Mouse (Mus musculus) T-helper 2 cell (primary cell): Measurements from ENCODE around the gene Zfyve1.

ENCODE experiments used
- in situ Hi-C: fragments of 300-600 bp; cut with MboI, MseI; formaldehyde crosslinking; loops from one replicate; pipeline ENCODE4 v1.15.1; 2025; ENCODE audit warnings: high pct_unique_total_duplicates

The Zfyve1 gene

DNA sequence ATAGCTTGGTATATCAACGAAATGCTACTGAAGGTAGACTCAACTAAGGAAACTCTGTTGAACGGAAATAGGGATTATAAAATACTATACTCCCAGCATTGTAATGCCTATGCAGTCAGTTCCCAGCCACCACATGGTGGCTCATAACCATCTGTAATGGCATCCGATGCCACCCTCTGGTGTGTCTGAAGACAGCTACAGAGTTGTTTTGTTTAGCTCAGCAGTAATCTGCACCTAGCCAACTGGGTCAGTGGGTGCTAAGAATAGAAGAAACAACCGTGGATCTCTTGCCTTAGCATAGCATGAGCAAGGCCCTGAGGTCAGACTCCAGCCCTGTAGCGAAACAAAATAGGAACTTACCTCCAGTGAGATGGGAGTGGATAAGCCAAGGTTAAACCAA lies 72.7 kb downstream of the Zfyve1 start:
- in situ Hi-C loops = no loop called here

DNA sequence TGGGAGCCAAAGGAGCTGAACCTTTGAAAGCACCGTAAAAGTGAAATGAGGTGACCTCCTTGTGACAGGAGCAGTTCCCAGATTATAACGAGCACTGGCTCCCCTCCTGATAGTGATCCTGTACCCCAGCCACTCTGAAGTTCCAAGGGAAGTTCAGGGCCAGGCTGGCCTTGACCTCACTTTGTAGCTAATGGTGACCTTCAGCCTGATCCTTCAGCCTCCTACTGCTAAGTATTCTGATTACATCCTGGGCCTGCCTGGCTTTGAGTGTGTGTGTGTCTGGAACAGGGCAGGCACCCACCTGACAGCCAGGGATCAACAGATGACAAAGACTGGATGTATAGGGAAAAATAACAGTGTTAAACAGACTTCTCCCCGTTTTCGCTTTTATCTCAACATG lies 73.1 kb downstream of the Zfyve1 start:
- in situ Hi-C loops = no loop called here

DNA sequence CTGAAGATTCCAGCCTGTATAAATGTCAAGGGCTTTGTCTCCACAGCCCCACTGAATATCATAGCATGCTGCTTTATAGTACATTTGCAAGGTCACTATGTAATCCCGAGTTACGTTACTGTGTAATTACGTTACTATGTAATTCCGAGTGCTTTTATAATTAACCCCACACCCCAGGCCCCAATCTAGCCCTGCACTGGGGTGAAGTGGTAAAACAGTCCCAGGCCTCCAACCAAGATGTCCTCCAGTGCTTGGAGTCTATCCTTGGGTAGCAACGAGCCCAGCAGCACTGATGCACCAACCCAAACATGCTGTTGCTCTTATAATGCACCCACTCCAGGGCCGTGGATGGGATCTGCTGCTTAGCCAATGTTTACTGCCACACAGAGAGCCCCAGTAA lies 74.0 kb downstream of the Zfyve1 start:
- in situ Hi-C loops = no loop called here

DNA sequence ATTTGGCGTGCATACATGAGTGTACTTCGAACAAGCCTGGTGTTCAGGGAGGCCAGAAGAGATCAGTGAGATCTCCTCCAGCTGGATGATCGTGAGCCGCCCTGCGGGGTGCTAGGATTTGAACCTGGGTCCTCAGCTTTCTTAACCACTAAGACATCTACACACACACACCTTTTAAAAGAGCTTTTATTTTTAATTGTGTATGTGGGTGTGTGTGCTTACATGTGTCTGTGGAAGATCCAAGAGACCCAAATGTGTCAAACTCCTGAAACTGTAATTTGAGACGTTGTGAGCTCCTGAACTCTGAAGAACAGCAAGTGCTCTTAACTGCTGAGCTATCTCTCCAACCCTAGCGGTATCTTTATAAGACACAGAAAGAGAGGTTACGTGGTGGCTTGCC lies 75.9 kb downstream of the Zfyve1 start:
- in situ Hi-C loops = no loop called here

DNA sequence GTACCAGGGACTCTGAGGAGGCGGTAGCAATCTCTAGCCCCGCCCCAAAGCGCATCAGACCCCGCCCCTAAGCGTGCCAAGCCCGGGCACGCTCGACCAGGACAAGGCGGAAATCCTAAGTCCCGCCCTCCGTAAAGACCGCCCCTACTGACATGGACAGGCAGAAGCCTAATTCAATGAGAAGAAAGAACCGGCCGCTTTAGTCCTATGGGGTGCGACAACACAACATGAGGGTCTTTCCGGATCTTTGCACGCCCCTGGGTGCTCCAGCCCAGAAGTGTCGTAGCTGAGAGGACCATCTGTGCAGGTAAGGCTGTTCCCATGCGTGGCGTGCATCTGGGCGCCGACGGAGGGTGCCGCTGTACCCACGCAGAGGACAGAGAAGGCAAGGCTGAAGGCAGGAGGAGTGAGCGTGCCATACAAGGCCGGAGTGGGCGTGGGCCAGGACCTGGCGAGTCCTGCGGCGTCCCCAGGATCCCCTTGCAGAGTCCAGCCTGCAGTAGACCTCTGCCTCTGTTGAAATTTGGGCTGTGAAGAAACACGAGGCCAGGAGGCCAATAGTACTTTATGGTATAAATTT lies 76.6 kb downstream of the Zfyve1 start, which contains the start of gene Dcaf4:
TSS of gene Dcaf4 (plus strand) at position 156 of the 580 bp plus-strand sequence.
- in situ Hi-C loops = no loop called here

DNA sequence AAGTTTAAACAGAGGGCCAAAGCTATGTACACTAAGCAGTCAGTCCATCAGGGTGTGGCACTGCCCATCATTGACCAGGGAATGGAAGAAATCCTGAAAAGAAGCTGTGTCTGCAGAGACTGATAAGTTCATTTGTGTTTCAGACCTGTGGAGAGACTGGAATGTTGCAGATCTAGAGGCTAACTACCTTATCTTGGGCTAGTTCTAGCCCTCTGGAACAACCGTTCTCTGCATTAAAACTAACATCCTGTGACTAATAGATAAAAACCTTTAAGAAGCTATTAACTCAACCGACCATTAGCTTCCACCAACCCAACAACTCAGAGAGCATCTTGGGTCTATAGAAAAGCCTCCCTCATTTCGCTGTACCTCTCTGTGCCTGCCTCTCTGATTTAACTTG lies 79.4 kb downstream of the Zfyve1 start:
- in situ Hi-C loops = no loop called here

DNA sequence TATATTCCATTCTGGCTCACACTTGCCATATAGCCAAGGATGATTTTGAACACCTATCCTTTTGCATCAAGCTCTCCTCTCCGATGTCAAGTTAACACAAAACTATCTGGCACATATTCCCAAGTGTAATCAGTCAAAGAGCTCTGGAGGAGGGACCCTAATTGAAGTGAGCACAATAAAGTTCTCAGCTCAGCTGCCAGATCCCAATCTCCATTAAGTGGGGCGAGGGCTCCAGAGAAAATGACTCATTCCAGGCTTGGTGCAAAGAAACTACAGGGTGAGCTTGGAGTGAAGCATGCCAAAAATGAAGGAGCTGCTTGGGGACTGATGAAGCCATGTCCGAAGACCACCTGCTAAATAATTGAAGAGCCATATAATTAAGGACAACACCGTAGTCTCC lies 82.8 kb downstream of the Zfyve1 start:
- in situ Hi-C loops = no loop called here

DNA sequence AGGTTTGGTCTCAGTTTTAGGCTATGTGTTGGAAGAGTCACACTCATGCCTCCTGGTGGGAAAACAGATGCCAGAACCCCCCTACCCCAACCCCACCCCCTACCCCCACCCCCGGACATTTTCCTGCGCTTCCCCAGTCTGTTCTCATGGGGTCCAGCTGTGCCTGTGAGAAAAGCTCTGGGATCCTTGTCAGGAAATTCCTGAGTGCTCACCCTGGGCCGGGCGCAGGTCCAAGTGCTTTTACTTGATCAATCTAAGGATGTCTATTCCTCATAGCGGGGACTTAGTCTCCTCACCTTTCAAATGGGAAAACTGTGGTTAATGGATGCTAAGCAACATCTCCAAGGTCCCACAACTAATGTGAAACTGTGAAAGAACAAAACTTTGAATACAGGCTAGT lies 83.8 kb downstream of the Zfyve1 start:
- in situ Hi-C loops = no loop called here

DNA sequence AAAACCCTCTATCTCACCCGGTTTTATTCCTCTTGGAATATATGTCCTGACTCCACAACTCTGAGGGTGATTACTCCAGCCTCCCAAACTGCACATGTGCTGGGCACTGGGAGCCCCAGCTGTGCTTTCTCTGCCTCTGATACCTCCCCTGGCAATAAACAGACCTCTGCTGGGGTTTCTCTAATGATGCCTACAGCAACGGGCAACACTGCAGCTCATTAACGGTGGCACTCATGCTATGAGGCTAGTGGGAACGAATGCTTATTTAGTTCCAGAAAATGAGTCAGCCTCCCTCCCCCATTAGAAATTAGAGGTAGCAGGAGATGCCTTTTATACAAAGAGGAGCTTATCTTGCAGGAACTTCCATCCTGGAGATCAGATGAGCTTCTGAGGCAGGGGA lies 84.2 kb downstream of the Zfyve1 start:
- in situ Hi-C loops = no loop called here

DNA sequence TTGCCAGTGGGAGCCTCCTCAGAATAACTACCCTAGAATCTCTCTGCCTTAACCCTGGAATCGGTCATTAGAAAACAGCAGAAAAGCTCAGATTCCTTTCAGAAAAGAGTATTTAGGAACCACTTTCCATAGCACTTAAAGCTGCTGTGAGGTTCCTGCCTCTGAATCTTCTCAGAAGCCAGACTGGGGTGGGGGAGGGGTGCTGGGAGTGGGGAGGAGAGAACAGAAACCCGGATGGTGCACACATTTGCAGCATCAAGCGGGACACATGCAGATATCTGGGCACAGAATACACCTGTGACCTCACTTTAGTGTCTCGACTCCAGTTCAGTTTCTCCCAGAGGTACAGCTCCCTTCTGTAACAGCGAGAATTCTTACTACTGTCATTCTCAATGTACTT lies 86.4 kb downstream of the Zfyve1 start:
- in situ Hi-C loops = no loop called here

DNA sequence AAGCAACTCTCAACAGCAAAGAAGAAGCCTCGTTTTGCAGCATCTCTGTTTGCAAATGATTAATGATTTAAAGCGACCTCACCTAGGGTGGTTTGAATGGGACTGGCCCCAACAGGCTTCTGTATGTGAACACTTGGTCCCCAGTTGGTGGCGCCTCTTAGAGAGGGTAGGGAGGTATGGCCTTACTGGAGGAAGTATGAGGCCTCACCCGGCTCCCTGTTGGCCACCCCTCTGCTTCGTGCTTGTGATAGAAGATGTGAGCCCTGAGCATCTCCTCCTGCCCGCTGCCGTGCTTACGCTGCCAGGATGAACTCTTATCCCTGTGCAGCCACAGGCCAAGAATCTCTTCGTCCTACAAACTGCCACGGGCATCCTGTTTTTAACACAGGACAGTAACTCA lies 90.5 kb downstream of the Zfyve1 start:
- in situ Hi-C loops = no loop called here

DNA sequence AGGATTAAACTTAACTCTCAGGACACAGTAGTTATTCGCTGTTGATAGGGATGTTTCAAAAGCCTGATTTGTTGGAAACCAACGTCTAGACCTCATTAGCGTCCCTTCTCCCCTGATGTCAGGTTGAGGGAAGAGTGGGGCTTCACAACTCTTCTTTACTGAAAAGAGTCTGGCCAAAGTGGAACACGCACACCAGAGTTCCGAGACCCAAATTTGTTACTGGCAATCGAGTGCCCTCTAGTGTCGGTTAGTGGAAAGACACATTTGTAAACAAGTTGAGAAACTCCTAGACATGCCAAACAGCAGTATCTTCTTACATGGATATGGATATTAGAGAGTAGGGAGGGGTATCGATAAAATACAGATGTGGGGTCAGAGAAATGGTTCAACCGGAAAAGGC lies 94.8 kb downstream of the Zfyve1 start:
- in situ Hi-C loops = no loop called here

DNA sequence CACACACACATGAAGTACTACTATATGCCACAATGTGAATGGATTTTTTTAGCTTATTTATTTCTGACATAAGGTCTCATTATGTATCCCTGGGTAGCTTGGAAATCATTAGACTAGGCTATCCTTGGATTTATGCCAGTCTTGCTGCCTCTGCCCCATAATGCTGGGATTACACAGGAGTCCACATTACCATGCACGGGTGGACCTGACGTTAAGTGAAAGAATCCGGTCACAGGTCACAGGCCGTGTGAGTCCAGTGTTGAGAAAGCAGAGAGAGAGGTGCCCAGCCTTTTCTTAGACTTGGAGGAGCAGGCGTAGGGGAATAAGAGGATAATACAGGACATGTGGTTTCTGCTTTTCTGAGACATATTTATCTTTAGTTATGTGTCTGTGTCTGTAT lies 97.8 kb downstream of the Zfyve1 start:
- in situ Hi-C loops = loop anchor here (5.0 kb wide), 1 partner anchor 377 kb away; no protein-coding TSS in a partner anchor

DNA sequence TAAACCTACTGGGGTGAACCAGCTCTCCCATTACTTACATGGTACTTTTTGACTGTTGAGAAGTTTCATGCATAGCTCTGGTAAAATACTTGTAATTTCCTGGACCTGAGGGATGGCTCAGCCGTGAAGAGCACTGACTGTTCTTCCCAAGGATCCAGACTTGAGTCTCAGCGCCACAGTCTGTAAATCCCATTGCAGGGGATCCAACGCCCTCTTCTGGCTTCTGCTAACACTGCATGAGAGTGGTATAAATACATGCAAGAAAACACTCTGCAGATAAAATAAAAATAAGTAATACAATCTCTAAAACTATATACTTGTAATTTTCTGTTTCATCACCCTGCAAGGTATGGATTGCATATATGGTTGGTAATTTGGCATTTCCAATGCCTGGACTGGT lies 99.1 kb downstream of the Zfyve1 start:
- in situ Hi-C loops = loop anchor here (5.0 kb wide), 1 partner anchor 376 kb away; no protein-coding TSS in a partner anchor

DNA sequence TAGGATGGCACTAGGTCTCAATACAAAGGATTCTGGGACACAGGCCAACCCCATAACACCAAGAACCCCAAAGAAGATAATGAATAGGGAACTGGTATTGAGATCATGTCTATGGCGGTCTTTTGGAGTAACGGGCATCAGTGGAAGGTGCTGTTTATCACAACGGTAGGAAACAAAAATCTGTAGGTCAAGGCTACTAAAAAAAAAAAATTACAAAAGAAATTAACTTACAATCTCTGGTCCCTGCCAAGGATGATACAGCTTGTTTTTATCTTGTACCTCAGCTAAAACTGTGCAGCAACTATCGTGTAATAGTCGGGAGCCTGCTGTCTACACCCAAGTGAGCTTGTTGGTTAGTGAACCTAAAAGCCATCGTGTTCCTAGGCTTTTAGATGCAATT lies 100.3 kb downstream of the Zfyve1 start:
- in situ Hi-C loops = loop anchor here (5.0 kb wide), 1 partner anchor 374 kb away; no protein-coding TSS in a partner anchor
